Mouse (Mus musculus): Measurements from ENCODE around the gene F13a1. TPM values are rescaled to one million over a fixed set of nuclear protein-coding genes. Genes with fewer than 3 reads are reported as not detected.

The F13a1 gene
- polyA plus RNA-seq (2012; rRNA removed) = 2.3 and 3.0 TPM in 2 replicates

DNA sequence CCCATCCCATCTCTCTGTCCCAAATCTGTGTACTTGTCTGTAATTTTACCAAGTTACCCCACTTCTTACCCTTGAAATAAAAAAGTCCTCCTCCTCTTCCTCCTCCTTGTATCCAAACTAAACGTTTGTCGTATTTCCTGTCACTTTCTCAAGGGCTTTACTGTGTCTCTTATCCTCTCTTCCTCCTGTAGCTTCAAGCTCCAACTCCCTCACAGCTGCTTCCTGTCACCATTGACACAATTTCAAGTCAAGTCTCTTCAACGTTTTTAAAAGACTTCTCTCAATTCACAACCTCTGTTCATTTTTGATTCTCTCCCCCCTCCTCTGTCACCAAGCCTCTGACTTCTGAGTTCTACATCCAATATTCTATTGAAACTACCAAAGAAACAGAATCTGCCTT is at the start of gene F13a1:
TSS of gene F13a1 (minus strand) at position 119 of the 400 bp plus-strand sequence.

Data from colon, adult 2 months (tissue).